Mouse (Mus musculus): Measurements from ENCODE around the gene Ugt8a. TPM values are rescaled to one million over a fixed set of nuclear protein-coding genes. Genes with fewer than 3 reads are reported as not detected.

The Ugt8a gene
- polyA plus RNA-seq, 1 experiment, result not detected

- TF ChIP-seq FLI1 (IDR thresholded peaks at IDR 0.05; ENCODE audit: low read length) (no peak), GATA1 (IDR thresholded peaks at IDR 0.05; ENCODE audit: borderline replicate concordance, low read length) (no peak)
- Histone ChIP-seq H3K27me3 (replicated peaks) (no peaks in the 10 kb centered on the region), H3K4me3 (replicated peaks) (no peak overlapping the region), H3K4me1 (no peaks in the 10 kb centered on the region), H3K36me3 (replicated peaks; ENCODE audit: low read length) (no peaks in the 10 kb centered on the region), H3K9me3 (no peaks in the 10 kb centered on the region)
These were observed 55.4 kb downstream of the Ugt8a start for GRCm38 (mm10) chr3:125883009-125883408.

- Histone ChIP-seq H3K4me1 (no peaks in the 10 kb centered on the region), H3K4me3 (replicated peaks) (no peak overlapping the region), H3K27me3 (replicated peaks) (no peaks in the 10 kb centered on the region), H3K36me3 (replicated peaks; ENCODE audit: low read length) (no peaks in the 10 kb centered on the region), H3K9me3 (no peaks in the 10 kb centered on the region)
- TF ChIP-seq FLI1 (IDR thresholded peaks at IDR 0.05; ENCODE audit: low read length) (no peak), GATA1 (IDR thresholded peaks at IDR 0.05; ENCODE audit: borderline replicate concordance, low read length) (no peak)
These were observed 56.6 kb downstream of the Ugt8a start for GRCm38 (mm10) chr3:125881835-125882234.

GRCm38 (mm10) chr3:125874371-125874770, 64.0 kb downstream of the Ugt8a start:
- Histone ChIP-seq H3K27me3 (replicated peaks) (no peaks in the 10 kb centered on the region), H3K4me1 (no peaks in the 10 kb centered on the region), H3K36me3 (replicated peaks; ENCODE audit: low read length) (no peaks in the 10 kb centered on the region), H3K9me3 (no peaks in the 10 kb centered on the region), H3K4me3 (replicated peaks) (no peak overlapping the region)
- no peak for TF ChIP-seq FLI1 (IDR thresholded peaks at IDR 0.05; ENCODE audit: low read length)
- TF ChIP-seq GATA1 (IDR thresholded peaks at IDR 0.05; ENCODE audit: borderline replicate concordance, low read length), result no peak

DNA sequence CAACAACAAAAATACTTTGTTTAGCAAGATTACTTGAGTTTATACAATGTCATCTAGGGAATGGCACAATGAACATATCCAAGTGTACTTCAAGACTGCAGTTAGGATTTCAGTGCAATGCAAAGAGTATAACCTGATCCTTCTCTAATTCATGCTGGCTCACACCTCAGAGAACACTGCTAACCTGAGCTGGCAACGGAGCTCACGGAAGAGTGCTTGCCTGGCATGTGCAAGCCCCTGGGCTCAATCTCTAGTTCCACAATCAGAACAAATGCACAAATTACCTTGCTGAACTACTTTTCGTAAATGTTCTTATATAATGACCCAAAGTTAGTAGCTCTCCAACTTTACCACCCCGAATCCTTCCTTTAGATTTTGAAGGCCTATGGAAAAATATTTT, 68.5 kb downstream of the Ugt8a start:
- TF ChIP-seq GATA1 (IDR thresholded peaks at IDR 0.05; ENCODE audit: borderline replicate concordance, low read length), result no peak
- TF ChIP-seq FLI1 (IDR thresholded peaks at IDR 0.05; ENCODE audit: low read length), result no peak
- H3K9me3 ChIP-seq, result no peaks in the 10 kb centered on the region

GRCm38 (mm10) chr3:125861601-125862000, 76.8 kb downstream of the Ugt8a start:
- TF ChIP-seq FLI1 (IDR thresholded peaks at IDR 0.05; ENCODE audit: low read length) (no peak), GATA1 (IDR thresholded peaks at IDR 0.05; ENCODE audit: borderline replicate concordance, low read length) (no peak)
- Histone ChIP-seq H3K4me1 (no peaks in the 10 kb centered on the region), H3K4me3 (replicated peaks) (no peak overlapping the region), H3K36me3 (replicated peaks; ENCODE audit: low read length) (no peaks in the 10 kb centered on the region), H3K9me3 (no peaks in the 10 kb centered on the region), H3K27me3 (replicated peaks) (no peaks in the 10 kb centered on the region)

More for the DNA sequence above, 68.5 kb downstream of the Ugt8a start:
- H3K36me3 ChIP-seq (replicated peaks; ENCODE audit: low read length), result no peaks in the 10 kb centered on the region
- no peaks in the 10 kb centered on the region for H3K4me1 ChIP-seq
- H3K4me3 ChIP-seq (replicated peaks), result no peak overlapping the region
- H3K27me3 ChIP-seq (replicated peaks), result no peaks in the 10 kb centered on the region

- no peak for TF ChIP-seq FLI1 (IDR thresholded peaks at IDR 0.05; ENCODE audit: low read length)
- no peak for TF ChIP-seq GATA1 (IDR thresholded peaks at IDR 0.05; ENCODE audit: borderline replicate concordance, low read length)
- H3K27me3 ChIP-seq (replicated peaks), result no peaks in the 10 kb centered on the region
- 0 out of 2 replicates have a peak, but pooled peaks cover 3% of the 10 kb centered on the region for H3K9me3 ChIP-seq
- no peak overlapping the region for H3K4me3 ChIP-seq (replicated peaks)
- no peaks in the 10 kb centered on the region for H3K4me1 ChIP-seq
- H3K36me3 ChIP-seq (replicated peaks; ENCODE audit: low read length), result no peaks in the 10 kb centered on the region
These were observed 89.1 kb downstream of the Ugt8a start for GRCm38 (mm10) chr3:125849163-125849872.

DNA sequence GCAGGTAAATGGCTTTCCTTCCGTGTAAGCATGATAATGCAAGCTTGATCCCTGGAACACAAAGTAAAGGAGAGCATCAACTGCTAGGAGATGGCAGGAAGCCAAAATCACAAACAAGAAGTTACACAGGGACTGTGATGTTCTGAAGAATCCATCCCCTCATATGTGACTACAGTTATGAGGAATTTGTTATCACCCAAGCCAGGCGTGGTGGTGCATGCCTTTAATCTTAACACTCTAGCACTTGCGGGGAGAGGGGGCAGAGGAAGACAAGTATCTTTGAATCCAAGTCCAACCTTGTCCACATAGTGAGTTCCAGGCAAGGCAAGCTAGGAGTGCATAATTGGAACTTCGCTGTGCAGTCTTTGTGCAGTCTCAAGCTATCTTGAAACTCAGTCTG, 110.4 kb downstream of the Ugt8a start:
- TF ChIP-seq FLI1 (IDR thresholded peaks at IDR 0.05; ENCODE audit: low read length) (no peak), GATA1 (IDR thresholded peaks at IDR 0.05; ENCODE audit: borderline replicate concordance, low read length) (no peak)
- no peaks in the 10 kb centered on the region for H3K4me1 ChIP-seq
- no peaks in the 10 kb centered on the region for H3K36me3 ChIP-seq (replicated peaks; ENCODE audit: low read length)
- H3K27me3 ChIP-seq (replicated peaks), result no peaks in the 10 kb centered on the region
- peaks cover 2% of the 10 kb centered on the region; the same call in 1 of the 2 replicates for H3K9me3 ChIP-seq
- no peak overlapping the region for H3K4me3 ChIP-seq (replicated peaks)

DNA sequence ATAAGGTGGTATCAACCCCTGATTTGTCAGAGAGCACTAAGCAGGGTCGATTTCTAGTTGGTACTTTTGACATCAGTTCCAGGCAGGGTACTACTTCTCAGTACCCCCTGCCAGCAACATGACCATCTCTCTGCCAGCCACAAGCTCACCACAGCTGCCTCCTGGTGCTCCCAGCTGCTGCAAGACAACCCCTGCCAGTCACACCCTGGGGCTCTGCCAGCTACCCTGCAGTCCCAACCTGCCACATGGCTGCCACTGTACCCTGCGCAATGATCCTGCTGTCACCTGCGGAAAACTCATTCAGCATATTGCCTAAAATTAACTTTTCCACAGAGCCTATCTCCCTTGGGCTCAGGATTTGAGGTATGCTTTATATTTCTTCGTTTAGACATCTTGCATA, 111.2 kb downstream of the Ugt8a start:
- no peak for TF ChIP-seq FLI1 (IDR thresholded peaks at IDR 0.05; ENCODE audit: low read length)
- no peak for TF ChIP-seq GATA1 (IDR thresholded peaks at IDR 0.05; ENCODE audit: borderline replicate concordance, low read length)
- peaks cover 2% of the 10 kb centered on the region; the same call in 1 of the 2 replicates for H3K9me3 ChIP-seq
- H3K4me1 ChIP-seq, result no peaks in the 10 kb centered on the region
- no peaks in the 10 kb centered on the region for H3K27me3 ChIP-seq (replicated peaks)
- H3K36me3 ChIP-seq (replicated peaks; ENCODE audit: low read length), result no peaks in the 10 kb centered on the region
- H3K4me3 ChIP-seq (replicated peaks), result no peak overlapping the region

GRCm38 (mm10) chr3:125819741-125820140, 118.7 kb downstream of the Ugt8a start:
- H3K4me3 ChIP-seq (replicated peaks), result no peak overlapping the region
- no peaks in the 10 kb centered on the region for H3K4me1 ChIP-seq
- H3K36me3 ChIP-seq (replicated peaks; ENCODE audit: low read length), result no peaks in the 10 kb centered on the region
- no peaks in the 10 kb centered on the region for H3K27me3 ChIP-seq (replicated peaks)
- no peak for TF ChIP-seq FLI1 (IDR thresholded peaks at IDR 0.05; ENCODE audit: low read length)
- no peak for TF ChIP-seq GATA1 (IDR thresholded peaks at IDR 0.05; ENCODE audit: borderline replicate concordance, low read length)
- no peaks in the 10 kb centered on the region for H3K9me3 ChIP-seq
